Mouse (Mus musculus): ENCODE results near the gene Slc25a13. TPM values are rescaled to one million over a fixed set of nuclear protein-coding genes. Genes with fewer than 3 reads are reported as not detected.

The Slc25a13 gene
- polyA plus RNA-seq, 1 experiment: 6.1 TPM

- no peak for DNase-seq (ENCODE audit: low read depth, low spot score)
- WGBS: 95% methylated on average over 7 of the region's 7 CpGs
Observed at GRCm38 (mm10) chr6:6075940-6076447, 141.0 kb downstream of the Slc25a13 start.

GRCm38 (mm10) chr6:6071038-6071437 lies 145.9 kb downstream of the Slc25a13 start:
- no peak for DNase-seq (ENCODE audit: low read depth, low spot score)
- 93% methylated on average over 7 of the region's 7 CpGs for WGBS

GRCm38 (mm10) chr6:6070015-6070414 lies 147.0 kb downstream of the Slc25a13 start:
- WGBS: 17% methylated on average over 3 of the region's 3 CpGs
- DNase-seq (ENCODE audit: low read depth, low spot score): no peak

GRCm38 (mm10) chr6:6067201-6067600 lies 149.8 kb downstream of the Slc25a13 start:
- WGBS: 96% methylated on average over 6 of the region's 6 CpGs
- DNase-seq (ENCODE audit: low read depth, low spot score): no peak

- no peak for DNase-seq (ENCODE audit: low read depth, low spot score)
- 80% methylated on average over 3 of the region's 3 CpGs for WGBS
Observed at GRCm38 (mm10) chr6:6058548-6058947, 158.4 kb downstream of the Slc25a13 start.

GRCm38 (mm10) chr6:6053946-6054345 lies 163.0 kb downstream of the Slc25a13 start:
- no peak for DNase-seq (ENCODE audit: low read depth, low spot score)
- WGBS: 81% methylated on average over 3 of the region's 3 CpGs

GRCm38 (mm10) chr6:6052696-6053095 lies 164.3 kb downstream of the Slc25a13 start:
- WGBS: 83% methylated on average over 11 of the region's 11 CpGs
- no peak for DNase-seq (ENCODE audit: low read depth, low spot score)

- 61% methylated on average over 12 of the region's 12 CpGs for WGBS
- no peak for DNase-seq (ENCODE audit: low read depth, low spot score)
Observed at GRCm38 (mm10) chr6:6046729-6047424, 170.1 kb downstream of the Slc25a13 start.

- no peak for DNase-seq (ENCODE audit: low read depth, low spot score)
- 73% methylated on average over 18 of the region's 18 CpGs for WGBS
Observed at GRCm38 (mm10) chr6:6038773-6039550, 178.0 kb downstream of the Slc25a13 start.

GRCm38 (mm10) chr6:6027664-6028063 lies 189.3 kb downstream of the Slc25a13 start:
- 83% methylated on average over 6 of the region's 6 CpGs for WGBS
- no peak for DNase-seq (ENCODE audit: low read depth, low spot score)

- 71% methylated on average over 6 of the region's 6 CpGs for WGBS
- no peak for DNase-seq (ENCODE audit: low read depth, low spot score)
Observed at GRCm38 (mm10) chr6:6023976-6024375, 193.0 kb downstream of the Slc25a13 start.

- WGBS: 65% methylated on average over 9 of the region's 9 CpGs
- no peak for DNase-seq (ENCODE audit: low read depth, low spot score)
Observed at GRCm38 (mm10) chr6:6016931-6017330, 200.0 kb downstream of the Slc25a13 start.

GRCm38 (mm10) chr6:6015616-6016015 lies 201.4 kb downstream of the Slc25a13 start:
- WGBS: 42% methylated on average over 15 of the region's 15 CpGs
- DNase-seq (ENCODE audit: low read depth, low spot score): no peak

GRCm38 (mm10) chr6:6011364-6011763 lies 205.6 kb downstream of the Slc25a13 start:
- 78% methylated on average over 2 of the region's 2 CpGs for WGBS
- no peak for DNase-seq (ENCODE audit: low read depth, low spot score)

GRCm38 (mm10) chr6:6005762-6006431 lies 211.1 kb downstream of the Slc25a13 start:
- WGBS: 3% methylated on average over 42 of the region's 42 CpGs
- DNase-seq (ENCODE audit: low read depth, low spot score): no peak

- 44% methylated on average over 12 of the region's 12 CpGs for whole genome bisulfite sequencing
- no peak for DNase-seq (ENCODE audit: low read depth, low spot score)
Observed at GRCm38 (mm10) chr6:6004756-6005485, 212.1 kb downstream of the Slc25a13 start.

- no peak for DNase-seq (ENCODE audit: low read depth, low spot score)
- WGBS: 90% methylated on average over 3 of the region's 3 CpGs
Observed at GRCm38 (mm10) chr6:6002061-6002460, 214.9 kb downstream of the Slc25a13 start.

GRCm38 (mm10) chr6:5997535-5997934 lies 219.4 kb downstream of the Slc25a13 start:
- WGBS: 41% methylated on average over 6 of the region's 6 CpGs
- DNase-seq (ENCODE audit: low read depth, low spot score): no peak

- 25% methylated on average over 7 of the region's 7 CpGs for WGBS
Observed at GRCm38 (mm10) chr6:5993056-5993455, 223.9 kb downstream of the Slc25a13 start.

More at GRCm38 (mm10) chr6:5993056-5993455, 223.9 kb downstream of the Slc25a13 start:
- no peak for DNase-seq (ENCODE audit: low read depth, low spot score)
